Mouse (Mus musculus) cerebellum, postnatal 14 days (tissue): ENCODE measurements around the gene Atat1.
"Not testable (repeated sequence)": the region's sequence is repeated elsewhere in the genome, so short reads cannot be mapped to it uniquely, and the experiment has no call there.

Source experiments
- DNase-seq, 2 experiments: peaks; one replicate each; pipeline ENCODE4 v3.0.0; 2021; ENCODE audit warnings: mixed read lengths in 2 of 2

Gene Atat1

DNA sequence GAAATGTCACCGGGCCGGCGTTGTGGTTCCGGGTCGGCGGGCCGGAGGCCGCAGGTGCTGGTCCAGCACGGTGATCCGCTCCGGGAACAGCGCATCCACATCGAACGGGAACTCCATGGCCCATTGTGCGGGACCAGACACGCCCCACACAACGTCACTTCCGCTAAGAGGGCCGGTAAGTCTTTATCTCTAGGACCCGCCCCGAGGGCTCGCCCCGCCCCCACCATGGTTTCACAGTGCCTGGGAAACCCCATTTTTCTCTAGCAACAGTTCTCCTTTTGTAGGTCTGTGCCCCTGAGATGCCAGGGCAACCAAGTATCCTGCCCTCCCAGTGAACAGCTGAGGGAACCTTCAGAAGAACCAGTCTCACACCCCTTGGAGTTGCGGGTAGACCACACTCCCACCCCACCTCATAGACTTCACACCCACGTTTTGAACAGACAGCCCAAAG, at the start of gene Atat1:
TSS of gene Atat1 (minus strand) at position 157 of the 451 bp plus-strand sequence.
- DNase-seq: peak; percentile 94 to 96

DNA sequence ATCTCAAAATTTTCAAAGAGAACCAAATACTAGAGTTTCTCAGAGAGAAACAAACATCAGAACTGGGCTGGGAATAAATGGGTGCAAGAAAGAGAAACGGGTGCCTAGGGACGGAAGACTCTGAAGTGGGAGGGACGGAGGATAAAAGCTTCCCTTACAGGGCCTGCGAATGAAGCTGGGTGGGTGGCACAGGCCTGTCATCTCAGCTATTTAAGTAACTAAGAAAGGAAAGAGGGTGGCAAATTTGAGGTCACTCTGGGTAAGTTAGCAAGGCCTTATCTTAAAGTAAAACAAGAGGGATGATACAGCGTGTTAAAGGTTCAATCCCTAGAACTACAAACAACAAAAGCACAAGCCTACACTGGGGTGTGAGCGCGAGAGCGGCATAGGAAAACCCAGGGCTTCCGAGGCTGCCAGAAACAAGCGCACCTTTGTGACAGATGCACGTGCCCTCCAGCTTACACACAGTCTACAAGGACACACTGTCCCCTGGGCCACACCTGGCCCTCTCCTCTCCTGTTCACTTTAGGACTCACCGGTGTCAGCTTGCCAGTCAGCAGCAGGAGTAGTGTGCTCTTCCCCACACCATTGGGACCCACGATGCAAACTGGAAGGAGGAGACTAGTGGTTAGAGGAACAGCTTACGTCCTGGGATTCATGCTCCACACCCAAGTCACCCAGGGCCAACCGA, 48.8 kb upstream of the Atat1 start:
- no peak for DNase-seq

DNA sequence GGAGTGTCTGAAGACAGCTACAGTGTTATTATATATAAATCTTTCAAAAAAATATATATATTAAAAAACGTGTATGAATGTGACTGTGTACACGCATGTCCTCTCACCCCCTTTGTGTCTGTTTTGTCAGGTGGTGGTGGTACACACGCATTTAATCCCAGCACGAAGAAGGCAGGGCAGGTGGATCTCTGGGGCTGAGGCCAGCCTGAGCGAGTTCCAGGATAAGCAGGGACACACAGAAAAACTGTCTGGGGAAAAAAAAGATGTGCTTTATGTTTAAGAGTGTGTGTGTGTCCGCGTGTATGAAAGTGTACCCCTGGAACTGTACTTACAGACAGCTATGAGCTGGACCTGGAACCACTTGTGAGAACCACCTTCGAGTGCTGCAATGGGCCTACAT, 44.8 kb upstream of the Atat1 start:
- DNase-seq: no peak

DNA sequence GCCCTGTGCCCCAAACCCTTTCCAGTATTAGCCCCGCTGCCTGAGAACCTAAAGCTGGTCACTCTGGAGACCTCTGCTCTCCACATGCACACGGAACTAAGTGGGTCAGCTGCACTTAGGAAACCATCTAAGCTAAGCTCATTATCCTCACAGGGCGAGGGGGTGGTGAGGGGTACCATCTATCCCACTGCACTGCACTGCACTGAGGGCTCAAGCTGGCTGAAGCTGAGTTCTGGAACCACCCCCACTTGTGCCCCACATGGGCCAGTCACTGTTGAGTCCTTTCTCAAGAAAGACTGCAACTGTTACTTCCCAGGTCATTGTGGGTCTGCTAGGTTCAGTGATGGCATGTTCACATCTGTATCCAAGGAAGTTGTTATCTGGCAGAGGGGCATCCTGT, 42.7 kb upstream of the Atat1 start:
- DNase-seq: not testable (repeated sequence)

DNA sequence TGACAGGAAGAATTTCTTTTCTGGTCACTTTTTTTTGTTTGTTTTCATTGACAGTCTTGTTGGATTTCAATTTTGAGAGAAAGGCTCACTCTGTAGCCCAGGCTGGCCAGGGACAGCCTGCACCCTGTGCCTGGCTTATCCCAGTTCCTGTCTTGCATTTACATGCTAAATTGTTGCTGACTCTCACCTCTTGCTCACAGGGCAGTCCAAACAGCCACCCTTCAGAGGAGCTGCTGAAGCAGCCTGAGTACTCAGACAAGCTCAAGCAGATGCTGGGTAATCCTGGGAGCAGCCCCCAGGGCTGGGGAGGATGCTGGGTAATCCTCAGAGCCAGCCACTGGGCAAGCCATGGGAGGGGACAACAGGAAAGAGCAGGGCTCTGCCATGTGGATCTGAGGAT, 41.1 kb upstream of the Atat1 start:
- DNase-seq: not testable (repeated sequence)

DNA sequence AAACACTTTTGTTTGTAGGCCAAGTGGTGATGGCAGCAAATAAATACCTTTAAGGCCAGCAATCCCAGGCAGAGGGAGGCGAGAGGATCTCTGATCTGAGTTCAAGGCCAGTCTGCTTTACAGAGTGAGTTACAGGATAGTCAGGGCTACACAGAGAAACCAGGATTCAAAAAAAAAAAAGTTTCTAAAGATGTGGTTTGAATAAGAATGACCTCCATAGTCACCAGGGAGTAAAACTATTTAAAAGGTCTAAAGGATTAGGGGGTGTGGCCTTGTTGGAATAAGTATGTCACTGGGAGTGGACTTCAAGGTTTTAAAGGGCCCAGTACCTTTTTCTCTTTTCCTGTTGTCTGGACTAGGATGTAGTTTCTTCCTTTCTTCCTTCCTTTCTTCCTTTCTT, 30.1 kb upstream of the Atat1 start:
- DNase-seq: no peak

DNA sequence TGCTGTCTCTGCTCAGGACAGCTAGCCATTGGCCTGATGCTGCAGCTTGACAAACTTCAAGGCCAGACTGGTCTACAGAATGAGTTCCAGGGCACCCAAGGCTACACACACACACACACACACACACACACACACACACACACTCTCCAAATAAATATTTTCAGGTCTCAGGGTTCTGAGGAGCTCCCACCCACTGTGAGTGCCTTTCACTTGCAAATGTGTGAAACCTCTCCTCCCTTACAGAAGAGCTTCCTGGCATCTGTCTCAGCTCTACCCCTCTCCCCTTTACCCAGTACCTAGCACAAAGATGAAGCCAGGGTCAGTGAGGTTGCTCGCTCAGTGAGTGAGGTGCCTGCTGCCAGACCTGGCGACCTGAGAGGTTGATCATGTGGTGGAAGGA, 29.2 kb upstream of the Atat1 start:
- no peak for DNase-seq

DNA sequence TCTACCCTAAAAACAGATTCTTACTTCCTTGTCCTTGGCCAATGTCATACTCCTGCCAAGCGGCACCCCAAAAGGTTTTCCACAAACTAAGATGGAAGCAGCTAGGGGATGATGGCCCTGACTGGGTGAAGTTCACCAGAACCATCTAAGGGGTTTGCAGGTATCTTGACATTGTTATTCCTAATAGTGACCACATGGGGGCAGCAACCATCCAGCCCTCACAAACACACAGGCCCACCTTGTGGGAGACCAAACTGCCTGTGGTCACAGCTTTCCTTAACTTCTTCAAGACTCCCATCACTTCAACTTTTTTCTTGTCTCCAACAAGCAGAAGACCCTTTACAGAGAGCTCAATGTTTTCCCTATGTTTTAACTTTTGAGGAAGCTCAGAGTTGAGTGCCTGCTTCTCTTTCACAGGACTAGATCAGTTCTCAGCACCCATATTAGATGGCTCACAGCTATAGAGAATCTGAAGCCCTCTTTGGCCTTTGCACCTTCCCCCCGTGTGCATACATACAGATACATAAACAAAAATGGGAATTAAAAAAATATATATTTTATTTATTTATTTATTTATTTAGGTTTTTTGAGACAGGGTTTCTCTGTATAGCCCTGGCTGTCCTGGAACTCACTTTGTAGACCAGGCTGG, 27.9 kb upstream of the Atat1 start:
- peak; percentile 66 to 73 for DNase-seq

DNA sequence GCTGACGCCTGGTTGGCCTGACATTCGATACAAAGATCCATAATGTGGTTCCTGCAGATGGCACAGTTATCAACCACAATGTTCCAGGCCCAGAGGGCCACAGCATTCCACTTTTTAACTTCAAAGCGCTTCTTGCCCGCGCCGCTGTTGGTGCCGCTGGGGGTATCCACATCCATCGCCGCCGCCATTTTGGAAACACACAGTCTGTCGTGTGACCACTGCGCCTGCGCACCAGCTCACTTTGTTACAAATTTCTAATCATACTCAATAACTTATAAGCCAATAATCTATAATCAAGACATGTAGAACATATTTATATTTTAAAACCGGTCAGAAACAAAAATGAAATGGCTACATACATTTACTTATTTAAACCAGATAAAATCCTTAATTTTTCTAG, 25.9 kb upstream of the Atat1 start:
- not testable (repeated sequence) for DNase-seq

DNA sequence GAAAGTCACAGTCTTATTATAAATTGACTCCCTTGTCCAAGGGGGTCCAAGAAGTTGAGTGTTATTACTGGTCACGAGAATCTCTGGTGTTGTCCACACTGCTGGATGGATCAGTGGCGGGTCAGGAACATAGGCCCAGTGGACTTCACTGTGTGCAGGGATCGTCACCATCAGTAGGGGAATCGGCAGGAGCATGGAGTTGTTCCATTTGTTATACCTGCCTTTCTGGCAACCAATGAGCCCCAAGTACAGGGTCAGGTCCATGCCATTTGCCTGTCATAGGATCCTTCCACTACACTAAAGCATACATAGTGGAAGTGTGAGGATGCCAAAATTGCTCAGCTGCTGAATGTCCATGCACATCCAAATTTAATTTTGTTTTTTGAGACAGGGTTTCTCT, 22.7 kb upstream of the Atat1 start:
- DNase-seq: no peak

DNA sequence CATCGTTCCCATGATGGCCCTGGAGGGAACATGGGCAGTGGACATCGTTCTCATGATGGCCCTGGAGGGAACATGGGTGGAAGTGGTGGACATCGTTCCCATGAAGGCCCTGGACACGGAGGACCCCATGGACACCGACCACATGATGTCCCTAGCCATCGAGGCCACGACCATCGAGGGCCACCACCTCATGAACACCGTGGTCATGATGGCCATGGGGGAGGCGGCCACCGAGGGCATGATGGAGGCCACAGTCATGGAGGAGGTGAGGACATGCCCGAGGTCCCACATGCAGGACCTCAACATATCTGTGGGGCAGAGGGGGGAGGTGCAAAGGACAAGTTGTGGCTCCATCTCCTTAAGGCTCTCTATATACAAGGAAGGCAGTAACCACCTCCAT, 20.8 kb upstream of the Atat1 start:
- no peak for DNase-seq

DNA sequence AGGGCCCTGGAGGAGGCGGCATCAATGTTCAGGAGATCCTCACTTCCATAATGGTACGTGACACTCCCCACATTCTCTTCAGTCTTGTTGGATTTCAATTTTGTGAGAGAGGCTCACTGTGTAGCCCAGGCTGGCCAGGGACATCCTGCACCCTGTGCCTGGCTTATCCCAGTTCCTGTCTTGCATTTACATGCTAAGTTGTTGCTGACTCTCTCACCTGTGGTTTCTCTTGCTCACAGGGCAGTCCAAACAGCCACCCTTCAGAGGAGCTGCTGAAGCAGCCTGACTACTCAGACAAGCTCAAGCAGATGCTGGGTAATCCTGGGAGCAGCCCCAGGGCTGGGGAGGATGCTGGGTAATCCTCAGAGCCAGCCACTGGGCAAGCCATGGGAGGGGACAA, 19.7 kb upstream of the Atat1 start:
- DNase-seq: no peak

DNA sequence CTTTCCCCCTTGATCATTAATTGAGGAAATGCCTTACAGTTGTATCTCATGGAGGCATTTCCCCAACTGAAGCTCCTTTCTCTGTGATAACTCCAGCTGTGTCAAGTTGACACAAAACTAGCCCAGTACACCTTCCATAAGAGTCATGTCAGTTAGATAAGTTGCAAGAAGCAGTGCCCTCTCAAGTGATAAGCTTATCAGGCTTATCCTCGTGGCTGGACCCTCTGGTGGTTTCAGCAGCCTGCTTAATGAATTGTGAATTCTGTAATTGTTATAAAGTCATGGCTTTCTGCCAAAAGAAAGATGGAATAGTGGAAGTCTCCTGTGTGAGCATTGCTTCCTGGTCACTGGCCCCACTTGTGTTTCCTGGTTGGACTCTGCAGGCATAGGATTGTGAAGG, 17.6 kb upstream of the Atat1 start:
- no peak for DNase-seq

DNA sequence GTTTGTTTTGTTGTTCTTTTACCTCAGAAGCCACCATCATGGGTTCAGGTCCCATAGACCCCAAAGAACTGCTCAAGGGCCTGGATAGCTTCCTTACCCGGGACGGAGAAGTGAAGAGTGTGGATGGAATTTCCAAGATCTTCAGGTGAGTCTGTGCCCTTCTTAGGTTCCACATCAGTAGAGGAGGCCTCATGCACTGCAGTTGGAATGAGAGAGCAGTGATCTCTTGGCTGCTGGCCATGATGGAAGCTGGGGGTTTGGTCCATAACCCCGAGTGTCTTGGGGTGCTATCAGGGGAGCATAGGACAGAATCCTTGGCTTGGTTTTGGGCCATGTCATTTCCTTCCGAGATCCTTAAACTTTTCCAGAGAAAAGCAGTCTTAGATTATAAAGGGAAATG, 13.4 kb upstream of the Atat1 start:
- DNase-seq: peak in 1 of 2 experiments; percentile 35

DNA sequence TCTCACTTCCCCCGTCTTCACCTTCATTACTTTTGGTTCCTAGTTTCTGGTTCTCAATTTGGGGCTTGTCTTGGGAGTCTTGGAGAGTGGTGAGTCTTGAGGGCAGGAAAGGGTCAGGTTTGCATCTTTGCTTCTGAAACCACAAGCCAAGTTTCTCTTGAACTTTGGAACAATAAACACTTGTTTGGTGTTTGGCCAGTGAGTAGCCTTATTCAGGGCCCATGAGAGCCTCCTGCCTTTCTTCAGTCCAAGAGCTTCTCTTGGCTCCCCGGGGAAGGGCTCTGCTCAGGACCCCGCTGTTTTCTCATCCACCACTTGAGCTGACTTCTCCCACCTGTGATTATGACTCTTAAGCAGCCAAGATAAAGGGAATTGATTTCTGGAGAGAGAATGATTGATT, 12.7 kb upstream of the Atat1 start:
- DNase-seq: no peak

DNA sequence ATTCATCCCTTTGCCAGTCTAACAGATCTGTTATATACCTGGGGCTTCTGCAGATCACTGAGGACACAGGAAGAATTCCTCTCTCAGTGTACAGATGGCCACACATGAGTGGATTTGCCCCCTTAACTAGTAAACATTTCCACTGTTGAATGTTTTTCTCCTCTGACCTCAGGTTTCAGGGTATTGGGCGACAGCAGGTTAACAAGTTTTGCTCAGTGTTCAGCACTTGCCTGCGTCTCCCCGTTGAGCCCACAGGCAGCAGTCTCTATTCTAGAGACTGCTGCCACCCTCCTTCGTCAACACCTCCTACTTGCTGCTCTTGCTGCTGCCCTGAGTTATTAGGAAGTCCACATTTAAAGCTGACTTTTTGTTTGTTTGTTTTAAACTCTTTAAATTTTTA, 11.8 kb upstream of the Atat1 start:
- no peak for DNase-seq

DNA sequence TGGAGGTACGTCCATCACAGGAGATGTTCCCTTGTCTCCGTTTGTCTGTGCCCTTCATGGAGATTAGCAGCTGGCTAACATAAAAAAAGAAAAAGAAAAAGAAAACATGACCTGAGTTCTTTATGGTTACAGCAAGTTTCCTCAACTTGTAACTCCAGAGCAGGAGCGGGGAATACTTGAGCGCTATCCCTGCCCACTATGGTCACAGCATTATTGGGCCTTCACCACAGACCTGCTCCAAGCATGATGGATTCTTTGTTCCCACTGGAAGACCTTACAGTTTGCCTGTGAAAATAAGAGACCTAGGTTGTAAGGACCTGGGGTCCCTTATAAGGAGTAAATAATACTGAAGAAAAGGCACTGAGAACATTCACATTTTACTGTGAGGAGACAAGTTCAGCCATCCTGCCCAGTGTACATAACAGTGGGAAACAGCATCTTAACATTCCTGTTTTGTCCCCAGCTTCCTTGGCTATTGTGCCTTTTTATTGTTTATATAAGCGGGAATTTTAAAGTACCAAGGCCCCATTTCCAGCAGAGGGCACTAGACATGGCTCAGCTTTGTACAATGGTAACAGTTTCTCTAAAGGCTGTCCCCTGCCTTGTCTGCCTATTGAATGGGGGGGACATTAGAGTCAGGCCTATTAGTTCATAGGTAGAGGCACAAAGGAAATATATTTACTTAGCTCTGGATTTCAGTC, 11.1 kb upstream of the Atat1 start:
- peak; percentile 63 to 67 for DNase-seq

DNA sequence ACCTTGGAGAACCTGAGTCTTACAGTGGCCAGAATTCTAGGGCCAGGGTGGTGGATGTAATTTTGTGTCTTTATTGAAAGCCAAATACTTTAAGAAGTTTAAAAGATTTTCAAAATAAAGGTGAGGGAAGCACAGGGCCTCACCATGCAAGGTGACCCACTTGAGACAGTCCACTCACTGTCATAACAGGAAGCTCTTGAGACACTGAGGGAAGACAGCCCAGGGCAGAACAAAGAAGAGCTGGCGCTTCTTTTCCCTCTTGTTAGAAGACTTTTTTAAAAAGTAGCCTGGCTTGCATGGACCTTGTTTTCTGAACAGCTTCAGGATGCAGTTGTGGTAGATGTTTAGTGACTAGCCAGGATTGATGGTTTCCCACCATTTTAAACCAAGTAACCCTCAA, 10.5 kb upstream of the Atat1 start:
- DNase-seq: peak in 1 of 2 experiments; percentile 34

DNA sequence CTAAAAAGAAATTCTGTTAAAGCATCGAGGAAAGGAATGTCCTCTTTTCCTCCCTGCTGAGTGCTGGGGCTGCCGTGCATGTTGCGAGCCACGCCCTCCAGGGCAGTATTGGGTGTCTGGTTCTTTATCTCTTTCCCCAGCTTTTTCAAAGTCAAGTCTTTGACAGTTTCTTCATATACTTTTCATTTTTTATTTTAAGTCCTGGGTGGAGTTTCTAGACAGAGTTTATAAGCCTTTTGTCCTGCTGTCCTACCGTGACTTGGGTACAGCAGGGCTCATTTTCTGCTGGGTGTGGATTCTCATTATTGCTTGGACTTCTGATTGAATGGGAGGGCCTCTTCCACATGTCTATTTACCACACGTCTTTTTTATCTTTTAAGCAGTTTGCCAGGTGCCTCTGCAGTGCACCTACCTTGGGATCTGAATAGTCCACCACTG, 10.0 kb upstream of the Atat1 start:
- peak; percentile 46 to 55 for DNase-seq

DNA sequence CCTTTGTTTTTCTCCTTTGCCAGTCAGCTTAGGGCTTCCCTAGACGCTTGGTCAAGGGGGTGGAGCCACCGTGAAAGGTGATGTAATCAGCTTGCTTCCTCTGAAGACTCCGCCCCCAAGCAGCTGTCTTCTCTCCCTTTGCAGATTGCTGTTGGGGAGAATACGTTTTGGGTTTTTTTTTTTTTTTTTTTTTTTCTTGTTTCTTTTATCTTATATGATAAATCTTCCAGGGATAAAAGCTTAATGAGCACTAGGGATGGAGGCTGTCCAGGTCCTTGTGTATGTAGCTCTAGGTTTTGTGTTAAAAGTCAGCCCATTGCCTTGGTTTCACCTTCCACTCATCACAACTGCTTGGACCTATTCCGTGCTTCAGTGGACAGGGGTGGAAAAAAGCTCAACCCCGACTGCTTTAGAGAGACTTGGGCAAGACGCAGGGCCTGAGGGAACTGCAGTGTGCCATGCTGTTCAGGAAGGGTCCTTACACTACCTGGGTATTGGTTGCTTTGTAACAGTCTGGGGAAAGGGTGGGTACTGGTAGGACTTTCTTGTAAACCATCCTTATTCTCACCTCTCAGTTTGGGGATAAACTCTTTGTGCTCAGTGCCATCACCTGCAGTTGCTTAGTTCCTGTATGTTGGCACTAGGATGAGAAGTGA, 9.3 kb upstream of the Atat1 start:
- peak; percentile 97 to 98 for DNase-seq

DNA sequence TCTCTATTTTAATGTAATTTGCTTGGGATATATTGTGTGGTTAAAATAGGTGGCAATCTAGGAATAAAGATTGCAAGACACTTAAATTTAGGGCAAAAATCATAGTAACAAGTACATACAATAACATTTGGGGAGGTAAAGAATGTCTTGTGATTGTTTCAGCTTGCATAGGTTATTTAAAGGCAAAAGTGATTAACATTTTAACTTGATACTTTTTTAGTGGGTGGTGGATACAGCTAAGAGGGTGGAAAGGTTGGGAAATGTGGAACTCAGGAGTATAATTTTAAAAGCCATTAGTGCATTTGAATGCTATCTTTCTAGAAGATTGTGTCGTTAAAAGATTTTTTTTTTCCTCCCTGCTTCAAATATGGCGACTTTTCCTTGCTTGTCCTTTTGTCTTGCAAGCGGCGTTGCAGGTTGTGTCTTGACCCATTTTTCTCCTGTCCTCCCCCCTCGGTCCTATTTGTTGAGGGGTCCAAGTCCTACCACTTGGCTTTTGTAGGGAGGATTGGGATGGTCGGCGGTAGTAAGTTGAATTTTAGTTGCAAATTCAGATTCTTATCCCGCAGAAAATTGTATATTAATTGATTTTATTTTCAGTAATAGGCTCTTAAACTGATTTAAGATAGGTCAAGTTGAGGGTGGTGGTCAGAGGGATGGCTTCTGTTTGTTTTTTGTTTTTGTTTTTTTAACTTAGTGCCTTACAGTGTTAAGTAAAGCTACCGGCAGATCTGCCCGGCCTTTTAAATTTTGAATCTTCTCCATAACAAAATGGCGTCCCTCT, 8.6 kb upstream of the Atat1 start:
- DNase-seq: peak; percentile 73 to 75

DNA sequence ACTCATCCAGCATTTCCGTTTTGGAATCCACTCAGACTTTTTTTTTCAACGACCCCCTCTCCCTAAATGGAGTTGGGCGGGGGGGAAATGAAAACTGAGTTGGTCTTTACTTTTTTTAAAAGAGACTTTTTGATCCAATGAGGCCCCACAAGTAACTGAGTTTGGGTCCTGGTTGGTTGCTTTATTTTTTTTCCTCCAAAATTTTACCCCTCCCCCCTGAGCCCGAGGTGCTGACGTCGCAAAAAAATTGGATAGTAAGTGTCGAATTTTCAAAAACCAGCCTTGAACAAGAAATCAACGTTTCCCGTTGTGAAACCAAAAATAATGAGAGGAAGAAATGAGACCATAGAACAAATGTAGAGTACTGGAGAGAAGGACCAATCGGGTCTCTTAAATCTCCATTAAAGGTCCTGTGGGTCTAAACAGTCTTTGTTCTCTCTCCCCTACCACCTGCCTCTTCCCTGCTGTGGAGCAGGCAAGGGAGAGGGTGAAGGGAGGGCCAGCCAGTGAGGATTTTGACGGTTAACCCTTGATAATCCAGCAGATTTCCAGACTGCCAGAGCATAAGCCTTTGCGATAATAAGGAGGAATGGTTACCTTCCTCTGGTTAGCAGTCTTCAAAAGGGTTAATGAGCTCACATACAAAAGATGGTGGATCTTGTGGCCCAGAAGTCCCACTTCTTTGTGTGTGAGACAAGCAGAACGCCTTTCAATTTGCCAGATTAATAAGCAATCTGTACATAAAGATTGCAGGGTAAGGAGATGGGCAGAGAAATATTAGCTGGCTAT, 7.8 kb upstream of the Atat1 start:
- peak; percentile 84 to 85 for DNase-seq
